Mouse (Mus musculus) olfactory bulb, adult 2 months (tissue): Measurements from ENCODE around the gene Itga11.

Experiments
- CTCF ChIP-seq: fragments of 200-500 bp; IDR thresholded peaks from 2 replicates; pipeline ENCODE4 v1.5.1; 2012; ENCODE audit warnings: low read depth, mild to moderate bottlenecking, low read length, moderate library complexity; ENCODE audit not compliant: insufficient read depth
- POLR2A ChIP-seq: fragments of 200-500 bp; IDR thresholded peaks from 2 replicates; pipeline ENCODE4 v1.6.1; 2012; ENCODE audit warnings: mild to moderate bottlenecking, low read depth, low read length, moderate library complexity; ENCODE audit not compliant: insufficient read depth

GRCm38 (mm10) chr9:62668503-62668902 lies 9.1 kb upstream of the Itga11 start:
- TF ChIP-seq CTCF (no peak), POLR2A (no peak)
